Mouse (Mus musculus): Measurements from ENCODE around the gene Trappc11. TPM values are rescaled to one million over a fixed set of nuclear protein-coding genes. Genes with fewer than 3 reads are reported as not detected.
"Not testable (repeated sequence)": the region's sequence is repeated elsewhere in the genome, so short reads cannot be mapped to it uniquely, and the experiment has no call there.

Trappc11 gene
- polyA plus RNA-seq, 1 experiment from 2014 or later, result 49.9 TPM

GRCm38 (mm10) chr8:47459216-47459749, 74.0 kb downstream of the Trappc11 start:
- Histone ChIP-seq H3K4me3 (ENCODE audit: low read depth, low read length) (no peak overlapping the region), H3K4me2 (ENCODE audit: low read depth) (no peak overlapping the region), H3K27me3 (ENCODE audit: control insufficient read depth, insufficient read depth, low read length) (no peaks in the 10 kb centered on the region), H3K27ac (ENCODE audit: low read depth, low read length) (no peak overlapping the region), H3K4me1 (ENCODE audit: control insufficient read depth, insufficient read depth, low read length) (no peaks in the 10 kb centered on the region), H3K9me3 (ENCODE audit: control insufficient read depth, low read length) (no peaks in the 10 kb centered on the region), H3K9ac (ENCODE audit: low read length) (no peak overlapping the region), H3K36me3 (ENCODE audit: control insufficient read depth, insufficient read depth, low read length) (no peaks in the 10 kb centered on the region)
- ATAC-seq (ENCODE audit: insufficient read depth, low FRiP score, low TSS enrichment) (no peak), DNase-seq (ENCODE audit: low spot score) (no peak)
- 85% methylated on average over 6 of the region's 6 CpGs for WGBS

- no peaks in the 10 kb centered on the region for H3K27me3 ChIP-seq (ENCODE audit: control insufficient read depth, insufficient read depth, low read length)
- no peak overlapping the region for H3K27ac ChIP-seq (ENCODE audit: low read depth, low read length)
- no peak overlapping the region for H3K4me2 ChIP-seq (ENCODE audit: low read depth)
- H3K9ac ChIP-seq (ENCODE audit: low read length), result no peak overlapping the region
- H3K4me1 ChIP-seq (ENCODE audit: control insufficient read depth, insufficient read depth, low read length), result no peaks in the 10 kb centered on the region
- no peaks in the 10 kb centered on the region for H3K36me3 ChIP-seq (ENCODE audit: control insufficient read depth, insufficient read depth, low read length)
- DNase-seq (ENCODE audit: low spot score) (no peak), ATAC-seq (ENCODE audit: insufficient read depth, low FRiP score, low TSS enrichment) (no peak)
- no peak overlapping the region for H3K4me3 ChIP-seq (ENCODE audit: low read depth, low read length)
- WGBS, result 97% methylated on average over 10 of the region's 10 CpGs
- no peaks in the 10 kb centered on the region for H3K9me3 ChIP-seq (ENCODE audit: control insufficient read depth, low read length)
Measured at GRCm38 (mm10) chr8:47458591-47458990, 74.7 kb downstream of the Trappc11 start.

GRCm38 (mm10) chr8:47449211-47449610, 84.1 kb downstream of the Trappc11 start:
- H3K9ac ChIP-seq (ENCODE audit: low read length); ATAC-seq (ENCODE audit: insufficient read depth, low FRiP score, low TSS enrichment); H3K4me1 ChIP-seq (ENCODE audit: control insufficient read depth, insufficient read depth, low read length); H3K27ac ChIP-seq (ENCODE audit: low read depth, low read length); H3K27me3 ChIP-seq (ENCODE audit: control insufficient read depth, insufficient read depth, low read length); H3K36me3 ChIP-seq (ENCODE audit: control insufficient read depth, insufficient read depth, low read length); H3K4me2 ChIP-seq (ENCODE audit: low read depth); H3K9me3 ChIP-seq (ENCODE audit: control insufficient read depth, low read length); DNase-seq (ENCODE audit: low spot score); H3K4me3 ChIP-seq (ENCODE audit: low read depth, low read length): not testable (repeated sequence)
- 93% methylated on average over 2 of the region's 2 CpGs for WGBS

DNA sequence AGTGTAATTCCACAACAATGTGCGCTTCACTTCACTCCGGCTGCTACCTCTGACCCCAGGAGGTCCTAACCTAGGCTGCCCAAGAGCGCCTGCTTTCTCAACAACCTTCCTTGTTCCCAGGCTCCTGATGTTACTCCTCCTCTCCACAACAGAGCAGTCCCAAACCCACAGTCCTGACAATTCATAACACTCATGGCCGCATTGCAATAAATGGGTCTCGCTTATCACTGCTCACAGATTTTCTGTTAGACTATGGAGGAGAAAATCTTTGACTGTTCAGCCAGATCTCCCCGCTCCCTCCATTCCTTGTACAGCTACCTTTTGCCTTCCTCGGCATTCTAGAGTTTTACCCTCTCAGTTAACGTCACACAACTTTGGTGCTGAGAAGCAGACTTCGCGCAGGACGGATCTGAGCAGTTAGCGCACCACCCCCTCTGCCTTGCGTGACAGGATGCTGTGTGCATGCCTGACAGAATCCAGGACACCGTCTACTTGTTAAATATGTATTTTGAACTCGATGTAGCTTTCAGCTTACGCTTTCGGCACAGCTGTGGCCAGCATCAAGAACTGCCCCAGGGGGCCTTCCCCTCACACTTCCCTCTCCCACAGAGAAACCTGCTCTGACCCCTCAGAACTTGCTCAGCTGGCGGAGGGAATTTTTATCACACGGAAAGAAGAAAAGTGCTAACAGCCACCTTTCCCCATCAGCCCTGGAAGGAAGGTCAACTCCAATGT, 86.8 kb downstream of the Trappc11 start, which contains the start of gene Stox2:
Gene Stox2 (minus strand): TSS at position 51 of the 735 bp plus-strand sequence.
- Histone ChIP-seq H3K27me3 (ENCODE audit: control insufficient read depth, insufficient read depth, low read length) (no peaks in the 10 kb centered on the region), H3K4me1 (ENCODE audit: control insufficient read depth, insufficient read depth, low read length) (no peaks in the 10 kb centered on the region), H3K4me3 (ENCODE audit: low read depth, low read length) (no peak within 1 kb of the TSS), H3K9me3 (ENCODE audit: control insufficient read depth, low read length) (no peaks in the 10 kb centered on the region), H3K9ac (ENCODE audit: low read length) (no peak within 1 kb of the TSS), H3K4me2 (ENCODE audit: low read depth) (no peak within 1 kb of the TSS), H3K36me3 (ENCODE audit: control insufficient read depth, insufficient read depth, low read length) (no peaks in the 10 kb centered on the region), H3K27ac (ENCODE audit: low read depth, low read length) (no peak within 1 kb of the TSS)
- DNase-seq (ENCODE audit: low spot score) (no peak), ATAC-seq (ENCODE audit: insufficient read depth, low FRiP score, low TSS enrichment) (no peak)
- 83% methylated on average over 19 of the region's 19 CpGs for WGBS

Other genes with a start within 250 kb of the Trappc11 start
- 25.7 and 27.9 TPM in 2 replicates for gene Stox2, start 87.1 kb downstream of the Trappc11 start, polyA plus RNA-seq (2014; fragmentation: Nextera tagmentation; extraction: Ambion mirVana)
- gene Rwdd4a, start 194 bp upstream of the Trappc11 start, polyA plus RNA-seq (2014; fragmentation: Nextera tagmentation; extraction: Ambion mirVana), result 45.0 and 46.2 TPM in 2 replicates
- gene Ing2, start 142.1 kb upstream of the Trappc11 start, polyA plus RNA-seq (2014; fragmentation: Nextera tagmentation; extraction: Ambion mirVana), result 11.4 and 11.6 TPM in 2 replicates
- 42.6 and 43.6 TPM in 2 replicates for gene Cdkn2aip, start 180.5 kb upstream of the Trappc11 start, polyA plus RNA-seq (2014; fragmentation: Nextera tagmentation; extraction: Ambion mirVana)

Measured in neural tube, embryonic 11.5 days (tissue).